ENCODE assay signal across 15 mouse cellular contexts in the genomic region with DNA sequence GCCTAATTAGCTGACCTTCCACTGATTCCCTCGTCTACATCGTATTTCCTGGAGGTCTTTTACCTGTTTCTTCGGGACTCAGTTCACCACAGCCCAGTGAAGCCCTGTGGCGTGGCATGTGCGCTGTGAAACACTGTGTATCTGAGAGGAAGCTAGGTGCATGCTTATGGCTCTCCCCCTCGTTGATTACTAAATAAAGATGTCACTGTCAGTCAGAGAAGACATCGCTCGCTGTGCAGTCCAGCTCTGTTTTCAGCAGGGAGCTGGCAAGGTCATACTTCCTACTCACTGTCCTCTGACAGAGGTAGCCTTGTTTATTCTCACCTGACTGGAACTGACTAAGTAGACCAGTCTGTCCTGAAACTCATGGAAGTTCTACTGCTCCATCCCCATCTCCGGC.
DNase-seq lines count a peak whose midpoint lies in the region; ATAC-seq and TF ChIP-seq lines count a peak whose summit lies in the region.
"Had no signal": no experiment of that assay in that cellular context is flagged by ENCODE, and none has a peak within 500 bp of the region (broad histone marks: within the 10 kb centered on the region; RNA-seq: fewer than 3 reads in every experiment).

No protein-coding gene starts in this region.

- no peak overlapping the region for H3K9ac ChIP-seq in forebrain, embryonic 12.5 days
- no peak overlapping the region for H3K9ac ChIP-seq in forebrain, embryonic 16.5 days (replicated peaks; ENCODE audit: low read depth, low read length)
- H3K9ac ChIP-seq in heart, postnatal 0 days (replicated peaks; ENCODE audit: low read depth, low read length), result no peak overlapping the region
- no peak overlapping the region for H3K9ac ChIP-seq in heart, adult 2 months (ENCODE audit: low read depth, low read length)
- no peak overlapping the region for H3K9ac ChIP-seq in midbrain, postnatal 0 days (replicated peaks; ENCODE audit: low read length, poor library complexity, severe bottlenecking)
- H3K9ac ChIP-seq: hindbrain, embryonic 13.5 days; neural tube, embryonic 15.5 days had no signal

- H3K27me3 ChIP-seq in forebrain, embryonic 12.5 days, result peaks cover 7% of the 10 kb centered on the region; the same call in 1 of the 2 replicates
- H3K27me3 ChIP-seq in forebrain, embryonic 16.5 days (replicated peaks; ENCODE audit: control insufficient read depth, insufficient read depth, low read length), result no peaks in the 10 kb centered on the region
- no peaks in the 10 kb centered on the region for H3K27me3 ChIP-seq in heart, postnatal 0 days (ENCODE audit: control insufficient read depth, insufficient read depth, low read length)
- no peaks in the 10 kb centered on the region for H3K27me3 ChIP-seq in heart, adult 2 months (ENCODE audit: control insufficient read depth, insufficient read depth, low read length)
- peaks cover 48% of the 10 kb centered on the region for H3K27me3 ChIP-seq in midbrain, embryonic 10.5 days (ENCODE audit: low read depth, poor library complexity, severe bottlenecking)
- peaks cover 3% of the 10 kb centered on the region for H3K27me3 ChIP-seq in midbrain, postnatal 0 days (ENCODE audit: insufficient read depth, low read length)
- H3K27me3 ChIP-seq in myocyte (ENCODE audit: control insufficient read depth, insufficient read depth, insufficient read length), result no peaks in the 10 kb centered on the region
- H3K27me3 ChIP-seq: neural tube, embryonic 15.5 days had no signal

- no peaks in the 10 kb centered on the region for H3K36me3 ChIP-seq in forebrain, embryonic 12.5 days (replicated peaks)
- no peaks in the 10 kb centered on the region for H3K36me3 ChIP-seq in forebrain, embryonic 16.5 days (ENCODE audit: control insufficient read depth, insufficient read depth)
- H3K36me3 ChIP-seq in heart, postnatal 0 days (replicated peaks; ENCODE audit: control insufficient read depth, insufficient read depth, low read length), result no peaks in the 10 kb centered on the region
- H3K36me3 ChIP-seq in heart, adult 2 months (ENCODE audit: control insufficient read depth, insufficient read depth, low read length), result no peaks in the 10 kb centered on the region
- H3K36me3 ChIP-seq in midbrain, embryonic 10.5 days, result no peaks in the 10 kb centered on the region
- H3K36me3 ChIP-seq in midbrain, postnatal 0 days (ENCODE audit: insufficient read depth, low read length), result no peaks in the 10 kb centered on the region
- H3K36me3 ChIP-seq in myocyte (ENCODE audit: control insufficient read depth, insufficient read depth), result no peaks in the 10 kb centered on the region
- H3K36me3 ChIP-seq: hindbrain, embryonic 13.5 days; neural tube, embryonic 15.5 days had no signal

- DNase-seq in heart, postnatal 0 days (ENCODE audit: low spot score), result no peak
- no peak for DNase-seq in heart, adult 2 months
- DNase-seq in midbrain, embryonic 10.5 days (ENCODE audit: low spot score), result no peak
- DNase-seq in midbrain, postnatal 0 days (ENCODE audit: low spot score), result no peak
- DNase-seq in right cerebral cortex, postnatal 14 days, result no peak
- DNase-seq: cerebellum, adult 9-10 months; gastrocnemius, postnatal 10 days; kidney, adult 11 months; lung, adult 2 months had no signal

- no peaks in the 10 kb centered on the region for H3K79me2 ChIP-seq in heart, adult 2 months (replicated peaks; ENCODE audit: control insufficient read depth, insufficient read depth, low read length)
- no peaks in the 10 kb centered on the region for H3K79me2 ChIP-seq in myocyte (ENCODE audit: control insufficient read depth, insufficient read depth)

- WGBS in forebrain, embryonic 12.5 days, result 54% methylated on average over 9 of the region's 9 CpGs
- WGBS in forebrain, embryonic 16.5 days, result 52% methylated on average over 9 of the region's 9 CpGs
- WGBS in heart, postnatal 0 days, result 70% methylated on average over 9 of the region's 9 CpGs
- WGBS in heart, adult 2 months, result 80% methylated on average over 9 of the region's 9 CpGs
- 61% methylated on average over 9 of the region's 9 CpGs for WGBS in midbrain, embryonic 10.5 days
- 33% methylated on average over 9 of the region's 9 CpGs for WGBS in midbrain, postnatal 0 days

- peaks cover 21% of the 10 kb centered on the region for H3K4me1 ChIP-seq in forebrain, embryonic 12.5 days
- peaks cover 15% of the 10 kb centered on the region for H3K4me1 ChIP-seq in forebrain, embryonic 16.5 days (replicated peaks; ENCODE audit: control insufficient read depth, insufficient read depth, low read length)
- peaks cover 6% of the 10 kb centered on the region; the same call in 1 of the 2 replicates for H3K4me1 ChIP-seq in heart, postnatal 0 days (ENCODE audit: control insufficient read depth, insufficient read depth)
- no peaks in the 10 kb centered on the region; the same call in 1 of the 2 replicates for H3K4me1 ChIP-seq in heart, adult 2 months (ENCODE audit: control insufficient read depth, insufficient read depth, low read length)
- peaks cover 21% of the 10 kb centered on the region for H3K4me1 ChIP-seq in midbrain, embryonic 10.5 days
- no peaks in the 10 kb centered on the region for H3K4me1 ChIP-seq in midbrain, postnatal 0 days (ENCODE audit: insufficient read depth, low read length)

- intact Hi-C loops in heart, adult 2 months (cut with DNase I), result no loop called here

- no peaks in the 10 kb centered on the region for H3K9me3 ChIP-seq in forebrain, embryonic 12.5 days
- no peaks in the 10 kb centered on the region for H3K9me3 ChIP-seq in forebrain, embryonic 16.5 days (ENCODE audit: control insufficient read depth, low read length)
- H3K9me3 ChIP-seq in heart, postnatal 0 days (replicated peaks; ENCODE audit: control insufficient read depth, low read length), result 0 out of 2 replicates have a peak, but pooled peaks cover 4% of the 10 kb centered on the region
- H3K9me3 ChIP-seq in midbrain, embryonic 10.5 days (replicated peaks), result peaks cover 15% of the 10 kb centered on the region
- H3K9me3 ChIP-seq in midbrain, postnatal 0 days (ENCODE audit: low read length), result no peaks in the 10 kb centered on the region
- H3K9me3 ChIP-seq: hindbrain, embryonic 13.5 days; neural tube, embryonic 15.5 days had no signal

- no peak for ATAC-seq in forebrain, embryonic 12.5 days (ENCODE audit: low FRiP score)
- no peak for ATAC-seq in forebrain, embryonic 16.5 days
- no peak for ATAC-seq in heart, postnatal 0 days (ENCODE audit: insufficient read depth, low read depth)
- ATAC-seq in midbrain, postnatal 0 days (ENCODE audit: low FRiP score), result no peak

- peak overlapping the region; percentile 41; the same call in 1 of the 2 replicates for H3K4me2 ChIP-seq in forebrain, embryonic 12.5 days
- no peak overlapping the region for H3K4me2 ChIP-seq in forebrain, embryonic 16.5 days (ENCODE audit: low read length)
- 0 out of 2 replicates have a peak overlapping the region, but pooled peaks have one; percentile 50 for H3K4me2 ChIP-seq in heart, postnatal 0 days (ENCODE audit: low read depth, low read length)
- no peak overlapping the region for H3K4me2 ChIP-seq in midbrain, postnatal 0 days (ENCODE audit: low read depth, low read length, poor library complexity, severe bottlenecking)
- H3K4me2 ChIP-seq in myocyte (ENCODE audit: low read depth), result peak overlapping the region; percentile 84

- TF ChIP-seq POLR2A in heart, adult 2 months (IDR thresholded peaks at IDR 0.05; ENCODE audit: insufficient read depth, low read depth, low read length), result no peak
- TF ChIP-seq POLR2A in myocyte (IDR thresholded peaks at IDR 0.05; ENCODE audit: insufficient read length, low read depth), result no peak

- H3K4me3 ChIP-seq in forebrain, embryonic 12.5 days (replicated peaks), result no peak overlapping the region
- H3K4me3 ChIP-seq in forebrain, embryonic 16.5 days (replicated peaks; ENCODE audit: low read length), result no peak overlapping the region
- no peak overlapping the region for H3K4me3 ChIP-seq in heart, postnatal 0 days (ENCODE audit: low read depth, low read length)
- H3K4me3 ChIP-seq in heart, adult 2 months, result no peak overlapping the region
- peak overlapping the region; percentile 29; the same call in 1 of the 2 replicates for H3K4me3 ChIP-seq in midbrain, embryonic 10.5 days
- no peak overlapping the region for H3K4me3 ChIP-seq in midbrain, postnatal 0 days (ENCODE audit: low read depth, low read length)
- H3K4me3 ChIP-seq in myocyte, result peak overlapping the region; percentile 0

- TF ChIP-seq EP300 in heart, postnatal 0 days (IDR thresholded peaks at IDR 0.05; ENCODE audit: low read depth), result no peak
- TF ChIP-seq EP300 in heart, adult 2 months (IDR thresholded peaks at IDR 0.05; ENCODE audit: insufficient read depth, low read depth, low read length), result no peak

- H3ac ChIP-seq in myocyte (ENCODE audit: control insufficient read depth, insufficient read length), result no peak overlapping the region

- TF ChIP-seq CTCF in heart, postnatal 0 days (IDR thresholded peaks at IDR 0.05; ENCODE audit: low read depth), result no peak
- no peak for TF ChIP-seq CTCF in heart, adult 2 months (IDR thresholded peaks at IDR 0.05)
- TF ChIP-seq CTCF in midbrain, postnatal 0 days (IDR thresholded peaks at IDR 0.05), result no peak

- H3K27ac ChIP-seq in forebrain, embryonic 12.5 days, result no peak overlapping the region
- H3K27ac ChIP-seq in forebrain, embryonic 16.5 days (ENCODE audit: low read length), result no peak overlapping the region
- H3K27ac ChIP-seq in heart, postnatal 0 days (ENCODE audit: low read depth), result peak overlapping the region; percentile 47
- H3K27ac ChIP-seq in heart, adult 2 months, result no peak overlapping the region
- H3K27ac ChIP-seq in midbrain, embryonic 10.5 days (replicated peaks), result peak overlapping the region; percentile 53; the same call in 1 of the 2 replicates
- no peak overlapping the region for H3K27ac ChIP-seq in midbrain, postnatal 0 days (ENCODE audit: low read depth, low read length)
- H3K27ac ChIP-seq: hindbrain, embryonic 13.5 days; macrophage; neural tube, embryonic 15.5 days had no signal

TF ChIP-seq in myocyte, 11 proteins besides CTCF, POLR2A, EP300 and RAD21:
- TF ChIP-seq TCF12 (IDR thresholded peaks at IDR 0.05; ENCODE audit: insufficient read depth, poor library complexity, severe bottlenecking) (no peak), MYOG (IDR thresholded peaks at IDR 0.05; ENCODE audit: control insufficient read depth in 1 of 3, insufficient read depth in 1 of 3, insufficient read length in 2 of 3, low read depth in 2 of 3) (no peak), MAX (IDR thresholded peaks at IDR 0.05; ENCODE audit: low read depth) (no peak), TCF3 (IDR thresholded peaks at IDR 0.05; ENCODE audit: insufficient read length, low read depth) (no peak), SRF (IDR thresholded peaks at IDR 0.05; ENCODE audit: control insufficient read depth, insufficient read length, low read depth) (no peak), E2F4 (IDR thresholded peaks at IDR 0.05; ENCODE audit: insufficient read depth) (no peak), MYOD1 (IDR thresholded peaks at IDR 0.05; ENCODE audit: control insufficient read depth in 1 of 3, insufficient read length in 2 of 3, low read depth in 2 of 3) (no peak), REST (IDR thresholded peaks at IDR 0.05; ENCODE audit: insufficient read depth, insufficient read length) (no peak), USF1 (IDR thresholded peaks at IDR 0.05; ENCODE audit: low read depth) (no peak), POLR2AphosphoS2 (IDR thresholded peaks at IDR 0.05; ENCODE audit: insufficient read length, low read depth) (no peak), CEBPB (IDR thresholded peaks at IDR 0.05; ENCODE audit: insufficient read depth, poor library complexity, severe bottlenecking) (no peak)

Comparison
In these comparisons a context has a peak if more than half of its experiments do, and no peak if none do; other contexts are left out.
1. H3K27ac ChIP-seq: peak in heart, postnatal 0 days (single experiment) and midbrain, embryonic 10.5 days (single experiment); none in forebrain, embryonic 12.5 days (single experiment), forebrain, embryonic 16.5 days (single experiment), heart, adult 2 months (single experiment) and midbrain, postnatal 0 days (single experiment).
2. H3K4me2 ChIP-seq: peak in forebrain, embryonic 12.5 days (single experiment), heart, postnatal 0 days (single experiment) and myocyte (single experiment); none in forebrain, embryonic 16.5 days (single experiment) and midbrain, postnatal 0 days (single experiment).
3. H3K4me3 ChIP-seq: peak in midbrain, embryonic 10.5 days (single experiment) and myocyte (single experiment); none in forebrain, embryonic 12.5 days (single experiment), forebrain, embryonic 16.5 days (single experiment), heart, postnatal 0 days (single experiment), heart, adult 2 months (single experiment) and midbrain, postnatal 0 days (single experiment).